Mouse (Mus musculus): ENCODE measurements at regions not wholly inside any gene's neighbourhood (a gene's known extent, or its start where the extent isn't known, plus 50 kb on each side); places are given as distances from the start of the nearest gene placed in this dataset.

GRCm38 (mm10) chrX:11665077-11665974, 337.7 kb downstream of the H2al1j start:
- TF ChIP-seq POLR2A (IDR thresholded peaks at IDR 0.05; ENCODE audit: low read depth, low read length) (peak; percentile 65; the same call in 1 of the 2 replicates), CTCF (IDR thresholded peaks at IDR 0.05; ENCODE audit: extremely low read depth, insufficient read length, insufficient replicate concordance, low read depth, low read length) (no peak)
